Mouse (Mus musculus) CD4-positive, CD25-positive, alpha-beta regulatory T cell, adult 2 months (primary cell): ENCODE measurements around the gene Cd24a.

Experiments used
- DNase-seq: peaks from one replicate; pipeline ENCODE4 v3.0.0-alpha.2; 2012; ENCODE audit warnings: low read depth, low spot score

Gene Cd24a

GRCm38 (mm10) chr10:43581260-43581659 lies 3.2 kb downstream of the Cd24a start:
- DNase-seq, result peak; percentile 10

- DNase-seq, result no peak
Observed at GRCm38 (mm10) chr10:43584538-43584937, 6.5 kb downstream of the Cd24a start.

DNA sequence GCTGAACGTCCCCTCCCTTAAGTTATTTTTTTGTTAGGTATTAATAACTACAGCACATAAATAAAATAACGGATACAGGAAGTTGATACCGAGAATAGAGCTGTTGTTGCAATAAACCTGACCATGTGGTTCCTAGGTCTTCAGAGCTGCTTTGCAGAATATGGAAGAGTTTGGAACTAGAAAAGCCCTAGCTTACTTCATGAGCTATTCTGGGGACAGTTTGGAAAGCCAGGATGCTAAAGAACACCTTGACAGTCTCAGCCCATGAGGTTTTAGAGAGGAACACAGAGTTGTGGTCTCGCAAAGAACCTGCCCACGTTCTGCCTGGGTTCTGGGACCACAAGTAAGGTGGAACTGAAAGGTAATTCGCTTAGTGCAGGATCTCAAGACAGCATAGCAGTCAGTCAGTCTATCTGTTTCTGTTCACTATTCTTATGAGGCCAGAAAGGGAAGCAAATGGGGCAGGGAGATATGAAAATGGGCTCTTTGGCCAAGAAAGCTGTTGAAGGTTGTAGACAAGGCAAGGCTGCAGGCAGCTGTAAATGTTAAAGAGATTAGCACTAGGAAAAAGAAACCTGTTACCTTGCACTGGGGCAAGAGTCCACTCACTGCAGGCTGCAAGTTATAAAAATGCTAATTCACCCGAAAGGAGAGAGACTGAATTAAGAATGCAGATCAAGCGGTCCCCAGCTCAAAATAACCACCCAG lies 10.5 kb downstream of the Cd24a start:
- no peak for DNase-seq

DNA sequence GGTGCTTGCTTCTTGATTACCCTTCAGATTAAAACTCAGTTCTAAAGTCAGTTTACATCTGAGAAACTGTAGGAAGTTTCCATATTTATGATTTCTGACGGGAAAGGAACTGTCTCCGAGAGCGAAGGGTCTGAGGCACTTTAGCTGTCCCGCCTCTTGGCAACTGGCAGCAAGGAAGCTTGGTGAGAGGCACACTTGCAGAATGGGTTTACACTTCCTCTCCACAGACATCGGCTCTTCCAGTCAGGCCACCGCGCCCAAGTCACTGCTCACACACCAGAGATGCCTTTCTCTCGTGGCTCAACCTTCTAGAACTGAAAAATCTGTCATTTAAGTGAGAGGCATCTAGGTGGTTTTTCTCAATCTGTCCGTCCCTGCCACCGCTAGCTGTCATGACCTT lies 13.4 kb downstream of the Cd24a start:
- no peak for DNase-seq

DNA sequence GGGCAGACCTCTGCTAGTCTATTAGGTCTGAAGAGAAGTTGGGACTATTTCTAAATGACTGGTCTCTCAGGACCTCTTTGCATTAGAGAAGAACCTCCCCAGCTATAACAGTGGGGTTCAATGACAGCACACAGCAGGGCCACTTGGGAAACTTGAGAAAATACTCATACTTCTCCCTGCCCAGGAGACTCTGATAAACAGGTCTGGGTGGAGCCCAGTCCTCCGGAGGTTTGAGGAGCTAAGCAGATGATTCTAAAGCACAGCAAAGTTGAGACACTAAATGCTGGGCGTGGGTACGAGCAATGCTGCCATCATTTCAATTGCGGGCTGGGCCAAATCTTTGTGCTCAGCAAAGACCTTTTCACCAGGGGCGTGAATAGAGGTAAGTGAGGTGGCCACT lies 15.1 kb downstream of the Cd24a start:
- DNase-seq, result no peak

- DNase-seq, result no peak
Observed at GRCm38 (mm10) chr10:43594187-43594586, 16.1 kb downstream of the Cd24a start.

DNA sequence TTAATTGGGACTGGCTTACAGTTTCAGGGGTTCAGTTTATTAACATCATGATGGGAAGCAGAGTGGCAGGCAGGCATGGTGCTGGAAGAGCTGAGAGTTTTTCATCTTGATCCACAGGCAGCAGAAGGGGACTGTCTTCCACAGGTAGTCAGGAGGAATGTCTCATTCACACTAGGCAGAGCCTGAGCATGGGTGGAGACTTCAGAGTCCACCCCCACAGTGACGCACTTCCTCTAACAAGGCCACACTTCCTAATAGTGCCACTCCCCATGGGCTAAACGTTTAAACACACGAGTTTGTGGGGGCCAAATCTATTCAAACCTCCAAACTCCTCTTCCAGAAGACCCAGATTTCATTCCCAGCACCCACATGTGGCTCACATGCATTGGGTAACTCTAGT lies 16.8 kb downstream of the Cd24a start:
- DNase-seq, result no peak

DNA sequence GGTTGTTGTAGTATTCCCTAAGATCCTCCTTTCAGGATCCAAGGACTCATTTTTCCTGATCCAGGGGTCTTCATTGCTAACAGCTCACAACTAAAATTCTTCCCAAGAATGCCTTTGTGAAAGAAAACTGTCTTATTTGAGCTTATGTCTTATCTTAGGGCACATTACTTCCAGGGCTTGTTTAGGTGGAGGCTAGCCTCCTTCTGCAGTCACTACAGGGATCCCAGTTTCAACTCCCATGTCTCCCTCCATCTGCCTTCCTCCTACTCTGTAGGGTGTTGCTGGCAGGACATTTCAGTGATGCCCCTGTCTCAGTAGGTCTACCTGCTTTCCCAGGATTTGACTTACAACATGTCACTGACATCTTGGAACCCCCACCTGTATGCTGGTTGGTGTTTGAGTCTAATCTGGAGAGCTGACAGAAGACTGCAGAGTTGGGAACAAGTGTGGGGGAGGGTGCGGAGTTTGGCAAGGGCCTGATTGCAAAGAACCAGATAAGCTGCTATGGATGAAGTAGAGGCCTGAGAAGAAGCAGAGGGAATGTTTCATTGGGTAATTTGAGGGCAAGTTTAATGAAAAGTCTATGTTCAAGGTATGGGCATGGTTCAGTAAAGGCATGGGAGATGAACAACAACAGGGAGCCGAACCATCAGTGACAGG lies 20.1 kb downstream of the Cd24a start:
- DNase-seq, result no peak

- no peak for DNase-seq
Observed at GRCm38 (mm10) chr10:43601039-43601438, 23.0 kb downstream of the Cd24a start.

GRCm38 (mm10) chr10:43601511-43602396 lies 23.7 kb downstream of the Cd24a start:
- DNase-seq, result no peak

DNA sequence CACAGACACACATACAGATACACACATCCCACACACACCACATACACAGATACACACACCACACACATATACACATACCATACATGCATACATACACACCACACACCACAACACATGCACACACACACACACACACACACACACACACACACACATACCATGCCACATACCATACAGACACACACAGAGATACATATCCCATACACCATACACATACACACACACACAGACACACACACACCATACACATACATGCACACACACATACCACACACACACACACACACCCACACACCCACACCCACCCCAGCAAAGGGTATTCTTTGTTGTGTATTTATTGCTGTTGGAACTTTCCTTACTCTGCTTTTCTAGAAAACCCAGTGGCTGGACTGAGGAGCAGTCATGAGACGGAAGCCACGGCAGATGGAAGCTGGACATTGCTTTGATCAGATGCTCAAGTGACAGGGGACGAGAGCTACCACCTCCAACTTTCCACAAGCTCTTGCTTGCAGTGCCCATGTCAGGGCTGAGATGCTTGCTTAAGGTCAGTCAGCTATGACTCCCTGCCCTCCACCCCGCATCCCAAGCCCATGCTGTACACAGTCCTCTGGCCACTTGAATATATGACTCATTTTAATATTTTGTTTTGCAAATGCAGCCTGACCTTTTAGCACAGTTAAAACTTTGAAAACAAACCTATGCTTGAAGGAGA lies 26.0 kb downstream of the Cd24a start:
- DNase-seq, result no peak

- DNase-seq, result no peak
Observed at GRCm38 (mm10) chr10:43604687-43605250, 26.7 kb downstream of the Cd24a start.

- no peak for DNase-seq
Observed at GRCm38 (mm10) chr10:43605901-43606300, 27.8 kb downstream of the Cd24a start.

- no peak for DNase-seq
Observed at GRCm38 (mm10) chr10:43609507-43609906, 31.4 kb downstream of the Cd24a start.

GRCm38 (mm10) chr10:43609958-43610357 lies 31.9 kb downstream of the Cd24a start:
- DNase-seq, result no peak

- no peak for DNase-seq
Observed at GRCm38 (mm10) chr10:43611081-43611480, 33.0 kb downstream of the Cd24a start.

DNA sequence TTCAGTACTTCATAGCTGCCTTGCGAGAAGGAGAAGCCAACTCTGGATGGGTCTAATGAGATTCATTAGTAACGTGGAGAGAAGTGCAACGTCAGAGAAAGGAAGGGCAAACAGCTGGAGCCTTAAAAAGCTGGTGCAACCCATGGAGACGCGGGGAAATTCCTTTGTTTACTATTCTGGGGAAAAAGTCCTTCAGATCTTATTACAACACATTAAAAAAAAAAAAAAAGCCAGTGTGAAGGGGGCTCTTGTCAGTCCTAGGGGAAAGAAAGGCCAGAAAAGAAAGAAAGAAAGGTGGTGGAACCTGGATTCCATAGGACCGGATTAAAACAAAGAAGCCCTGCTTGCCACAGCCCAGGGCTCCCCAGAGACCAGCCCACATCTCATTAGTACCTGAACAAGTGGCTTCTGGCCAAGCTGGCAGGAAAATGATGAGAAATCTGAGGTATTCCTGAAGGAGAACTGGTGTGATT lies 41.0 kb downstream of the Cd24a start:
- no peak for DNase-seq

- DNase-seq, result no peak
Observed at GRCm38 (mm10) chr10:43619939-43620338, 41.9 kb downstream of the Cd24a start.

DNA sequence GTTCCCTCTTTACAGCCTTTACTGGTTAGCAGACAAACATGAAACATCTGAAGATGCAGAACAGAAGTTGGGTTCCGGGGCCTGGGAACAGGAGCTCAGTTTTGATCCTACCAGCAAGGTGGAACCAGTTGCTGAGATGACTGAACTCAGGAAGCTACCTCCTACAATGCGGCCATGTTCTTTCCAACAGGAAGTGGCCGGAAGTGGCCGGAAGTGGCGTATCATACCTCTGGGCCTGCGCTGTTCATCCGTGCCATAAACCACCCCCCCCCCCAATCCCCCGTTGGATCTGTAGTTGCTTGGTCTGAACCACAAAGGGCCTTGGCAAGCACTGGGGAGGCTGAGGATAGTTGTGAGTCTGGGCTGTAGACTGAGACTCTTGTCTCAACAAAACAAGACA lies 45.4 kb downstream of the Cd24a start:
- no peak for DNase-seq

DNA sequence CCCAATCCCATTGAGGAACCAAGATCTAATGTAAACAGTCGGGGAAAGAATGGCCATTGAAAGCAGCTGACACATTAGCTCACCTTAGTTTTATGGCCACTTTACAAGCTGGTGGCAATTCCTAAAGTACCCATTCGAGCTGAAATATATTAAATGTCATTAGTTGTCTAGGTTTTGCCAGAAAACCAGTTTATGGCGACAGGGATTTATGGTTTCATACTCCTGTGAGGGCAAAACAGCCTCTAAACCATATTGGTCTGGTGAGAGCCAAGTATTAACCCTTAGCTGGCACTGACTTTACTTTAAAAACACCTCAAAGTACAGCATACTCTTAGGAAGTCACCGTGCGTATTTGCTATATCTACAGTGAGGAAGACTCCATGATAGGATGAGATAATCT lies 46.3 kb downstream of the Cd24a start:
- no peak for DNase-seq

- no peak for DNase-seq
Observed at GRCm38 (mm10) chr10:43624791-43625398, 46.8 kb downstream of the Cd24a start.
